ENCODE assay signal across 12 mouse cellular contexts in the genomic region with DNA sequence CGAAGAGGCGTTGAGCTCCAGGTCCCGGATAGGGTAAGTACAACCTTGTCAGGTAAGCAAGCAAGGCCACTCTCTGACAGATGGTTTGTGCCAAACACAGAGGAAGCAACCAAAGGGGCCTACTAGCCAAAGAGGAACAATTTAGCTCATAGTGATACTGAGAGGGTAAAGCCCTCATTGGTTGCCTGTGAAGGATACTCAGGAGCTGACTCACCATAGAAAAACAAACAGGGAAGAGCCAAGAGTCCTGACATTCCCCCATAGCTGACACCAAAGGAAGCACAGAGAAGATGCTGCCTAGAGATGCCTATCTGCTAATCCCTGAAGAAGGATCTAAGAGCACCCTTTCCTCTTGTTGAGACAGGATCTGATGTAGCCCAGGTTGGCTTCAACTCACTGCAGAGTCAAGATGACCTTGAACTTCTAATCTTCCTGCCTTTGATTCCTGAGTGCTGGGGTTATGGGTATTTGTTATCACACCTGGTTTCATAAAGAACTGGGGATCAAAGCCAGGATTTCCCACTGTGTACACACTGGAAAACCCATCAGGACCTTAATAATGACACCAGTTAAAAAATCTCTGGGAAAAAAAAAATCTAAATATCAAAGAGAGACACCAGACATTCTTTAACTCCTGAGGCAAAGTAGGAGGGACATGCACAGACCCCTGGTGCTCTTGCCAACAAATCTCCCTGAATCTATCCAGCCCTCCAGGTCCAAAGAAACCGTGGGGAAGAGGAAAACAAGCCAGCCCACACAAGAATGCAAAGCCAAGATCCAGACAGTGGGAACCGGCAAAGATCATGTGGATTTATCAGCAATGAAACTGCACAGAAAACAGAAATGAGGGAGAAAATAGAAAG. TPM values are rescaled to one million over a fixed set of nuclear protein-coding genes. Genes with fewer than 3 reads are reported as not detected.
DNase-seq lines count a peak whose midpoint lies in the region; ATAC-seq and TF ChIP-seq lines count a peak whose summit lies in the region.
"Had no signal": no experiment of that assay in that cellular context is flagged by ENCODE, and none has a peak within 500 bp of the region (broad histone marks: within the 10 kb centered on the region; RNA-seq: fewer than 3 reads in every experiment).

No protein-coding gene starts in this region.

- TF ChIP-seq EP300 in liver, postnatal 0 days (IDR thresholded peaks at IDR 0.05; ENCODE audit: low read depth), result no peak

- H3K4me1 ChIP-seq in heart, embryonic 10.5 days, result peaks cover 14% of the 10 kb centered on the region; the same call in 1 of the 2 replicates
- peaks cover 19% of the 10 kb centered on the region for H3K4me1 ChIP-seq in liver, embryonic 13.5 days (replicated peaks)
- peaks cover 10% of the 10 kb centered on the region; the same call in 1 of the 2 replicates for H3K4me1 ChIP-seq in liver, postnatal 0 days (ENCODE audit: insufficient read depth)
- H3K4me1 ChIP-seq in thymus, adult 2 months (replicated peaks; ENCODE audit: control insufficient read depth, insufficient read depth, low read length), result no peaks in the 10 kb centered on the region
- H3K4me1 ChIP-seq: midbrain, embryonic 15.5 days had no signal

- H3K9me3 ChIP-seq in heart, embryonic 10.5 days, result no peaks in the 10 kb centered on the region
- no peaks in the 10 kb centered on the region for H3K9me3 ChIP-seq in liver, embryonic 13.5 days (replicated peaks)
- H3K9me3 ChIP-seq in liver, postnatal 0 days (ENCODE audit: low read length), result no peaks in the 10 kb centered on the region
- H3K9me3 ChIP-seq: midbrain, embryonic 15.5 days had no signal

- H3K4me3 ChIP-seq in heart, embryonic 10.5 days, result no peak overlapping the region
- H3K4me3 ChIP-seq in liver, embryonic 13.5 days (replicated peaks), result no peak overlapping the region
- H3K4me3 ChIP-seq in liver, postnatal 0 days (ENCODE audit: low read depth, low read length), result no peak overlapping the region
- H3K4me3 ChIP-seq in thymus, adult 2 months (ENCODE audit: control insufficient read depth, insufficient read depth, low read length), result no peak overlapping the region
- H3K4me3 ChIP-seq: midbrain, embryonic 15.5 days had no signal

- H3K36me3 ChIP-seq in heart, embryonic 10.5 days, result no peaks in the 10 kb centered on the region; the same call in 1 of the 2 replicates
- H3K36me3 ChIP-seq in liver, embryonic 13.5 days, result peaks cover 3% of the 10 kb centered on the region; the same call in 1 of the 2 replicates
- H3K36me3 ChIP-seq in liver, postnatal 0 days (replicated peaks; ENCODE audit: insufficient read depth, low read length), result no peaks in the 10 kb centered on the region
- no peaks in the 10 kb centered on the region for H3K36me3 ChIP-seq in thymus, adult 2 months (ENCODE audit: control insufficient read depth, insufficient read depth, low read length)
- H3K36me3 ChIP-seq: midbrain, embryonic 15.5 days had no signal

- no peak for ATAC-seq in liver, embryonic 13.5 days (ENCODE audit: low read depth)
- ATAC-seq in liver, postnatal 0 days, result no peak
- ATAC-seq in erythroblast, adult 5-6 weeks (replicated peaks; ENCODE audit: low FRiP score, poor library complexity, severe bottlenecking), result no peak
- ATAC-seq: midbrain, embryonic 15.5 days had no signal

- 68% methylated on average over 5 of the region's 5 CpGs for WGBS in heart, embryonic 10.5 days
- 70% methylated on average over 5 of the region's 5 CpGs for WGBS in liver, embryonic 13.5 days (ENCODE audit: insufficient replicate concordance)
- WGBS in liver, postnatal 0 days (ENCODE audit: insufficient replicate concordance), result 74% methylated on average over 5 of the region's 5 CpGs
- WGBS in thymus, adult 2 months, result 87% methylated on average over 5 of the region's 5 CpGs

- no peak overlapping the region for H3K4me2 ChIP-seq in liver, embryonic 13.5 days
- no peak overlapping the region for H3K4me2 ChIP-seq in liver, postnatal 0 days (ENCODE audit: low read depth, low read length)
- H3K4me2 ChIP-seq: midbrain, embryonic 15.5 days had no signal

- DNase-seq in heart, adult 11 months, result peak; percentile 93
- no peak for DNase-seq in heart, embryonic 10.5 days (ENCODE audit: low spot score)
- no peak for DNase-seq in liver, embryonic 13.5 days
- DNase-seq in liver, postnatal 0 days, result no peak
- peak; percentile 89 for DNase-seq in Muller cell, postnatal 12 days (ENCODE audit: inconsistent ontology term)
- DNase-seq in skeletal muscle tissue, adult 2 months (ENCODE audit: low read depth, low spot score), result peak; percentile 45
- no peak for DNase-seq in thymus, adult 2 months
- DNase-seq: kidney, adult 8-10 months had no signal

- H3K27me3 ChIP-seq in heart, embryonic 10.5 days (ENCODE audit: insufficient read depth, poor library complexity, severe bottlenecking), result no peaks in the 10 kb centered on the region
- H3K27me3 ChIP-seq in liver, embryonic 13.5 days, result no peaks in the 10 kb centered on the region
- H3K27me3 ChIP-seq in liver, postnatal 0 days (ENCODE audit: insufficient read depth, low read length), result no peaks in the 10 kb centered on the region
- no peaks in the 10 kb centered on the region for H3K27me3 ChIP-seq in thymus, adult 2 months (ENCODE audit: control insufficient read depth, insufficient read depth, low read length)
- H3K27me3 ChIP-seq: midbrain, embryonic 15.5 days had no signal

- TF ChIP-seq POLR2A in thymus, adult 2 months (IDR thresholded peaks at IDR 0.05; ENCODE audit: control insufficient read depth, extremely low read depth, insufficient read depth, low read length, poor library complexity), result no peak

- TF ChIP-seq CTCF in liver, postnatal 0 days (IDR thresholded peaks at IDR 0.05; ENCODE audit: low read depth), result no peak
- no peak for TF ChIP-seq CTCF in thymus, adult 2 months (IDR thresholded peaks at IDR 0.05; ENCODE audit: borderline replicate concordance, control insufficient read depth, extremely low read depth, insufficient read depth, low read length, poor library complexity)

- no peak overlapping the region for H3K27ac ChIP-seq in heart, embryonic 10.5 days
- H3K27ac ChIP-seq in liver, embryonic 13.5 days, result peak overlapping the region; percentile 45
- no peak overlapping the region for H3K27ac ChIP-seq in liver, postnatal 0 days (ENCODE audit: low read depth)
- H3K27ac ChIP-seq in thymus, adult 2 months (ENCODE audit: control insufficient read depth, insufficient read depth, low read length), result no peak overlapping the region
- H3K27ac ChIP-seq: midbrain, embryonic 15.5 days had no signal

- H3K9ac ChIP-seq in liver, embryonic 13.5 days, result no peak overlapping the region
- H3K9ac ChIP-seq in liver, postnatal 0 days (replicated peaks), result no peak overlapping the region
- H3K9ac ChIP-seq: midbrain, embryonic 15.5 days had no signal

RNA-seq across cellular contexts. Expression of gene Gm10974, which starts 3.6 kb away (rescaled TPM):
- polyA plus RNA-seq in heart, embryonic 10.5 days (2016; fragmentation: Nextera tagmentation; extraction: Ambion mirVana), result not detected in 2 replicates
- polyA plus RNA-seq in liver, embryonic 13.5 days (2015; fragmentation: Nextera tagmentation; extraction: Ambion mirVana), result not detected in 2 replicates
- polyA plus RNA-seq in liver, postnatal 0 days (2015; fragmentation: Nextera tagmentation; extraction: Ambion mirVana), result not detected in 2 replicates
- not detected in 2 replicates for total RNA-seq in erythroblast, adult 5-6 weeks (2015; ENCODE audit: low replicate concordance)
- total RNA-seq in erythroblast, adult 5-6 weeks (2017; ENCODE audit: low replicate concordance), result not detected in 2 replicates
- polyA plus RNA-seq in thymus, adult 2 months (2012; rRNA removed), result not detected in 2 replicates
- total RNA-seq: left cerebral cortex, adult 8-10 months had no signal
- polyA plus RNA-seq: embryonic facial prominence, embryonic 11.5 days; midbrain, embryonic 15.5 days had no signal

RNA-seq across cellular contexts. Expression of gene Lrrk1, which starts 18.8 kb away (rescaled TPM):
- 9.9 and 12.3 TPM in 2 replicates for polyA plus RNA-seq in heart, embryonic 10.5 days (2016; fragmentation: Nextera tagmentation; extraction: Ambion mirVana)
- 3.8 and 4.2 TPM in 2 replicates for polyA plus RNA-seq in liver, embryonic 13.5 days (2015; fragmentation: Nextera tagmentation; extraction: Ambion mirVana)
- polyA plus RNA-seq in liver, postnatal 0 days (2015; fragmentation: Nextera tagmentation; extraction: Ambion mirVana), result 2.6 and 3.0 TPM in 2 replicates
- 1.5 and 3.1 TPM in 2 replicates for total RNA-seq in erythroblast, adult 5-6 weeks (2015; ENCODE audit: low replicate concordance)
- 1.4 and 3.2 TPM in 2 replicates for total RNA-seq in erythroblast, adult 5-6 weeks (2017; ENCODE audit: low replicate concordance)
- polyA plus RNA-seq in thymus, adult 2 months (2012; rRNA removed), result 24.0 and 29.9 TPM in 2 replicates

RNA-seq across cellular contexts. Expression of gene Aldh1a3, which starts 58.0 kb away (rescaled TPM):
- polyA plus RNA-seq in heart, embryonic 10.5 days (2016; fragmentation: Nextera tagmentation; extraction: Ambion mirVana), result 0.95 and 1.6 TPM in 2 replicates
- 1.3 and 1.5 TPM in 2 replicates for polyA plus RNA-seq in liver, embryonic 13.5 days (2015; fragmentation: Nextera tagmentation; extraction: Ambion mirVana)
- 1.3 and 1.4 TPM in 2 replicates for polyA plus RNA-seq in liver, postnatal 0 days (2015; fragmentation: Nextera tagmentation; extraction: Ambion mirVana)
- not detected in 2 replicates for total RNA-seq in erythroblast, adult 5-6 weeks (2015; ENCODE audit: low replicate concordance)
- not detected in 2 replicates for total RNA-seq in erythroblast, adult 5-6 weeks (2017; ENCODE audit: low replicate concordance)
- 1.5 and 1.8 TPM in 2 replicates for polyA plus RNA-seq in thymus, adult 2 months (2012; rRNA removed)

Comparison
In these comparisons a context has a peak if more than half of its experiments do, and no peak if none do; other contexts are left out.
1. DNase-seq: peak in heart, adult 11 months (single experiment), Muller cell, postnatal 12 days (single experiment) and skeletal muscle tissue, adult 2 months (single experiment); none in heart, embryonic 10.5 days (single experiment), liver, embryonic 13.5 days (single experiment), liver, postnatal 0 days (single experiment) and thymus, adult 2 months (single experiment).